Mouse (Mus musculus): Measurements from ENCODE around the gene Ccdc144b. TPM values are rescaled to one million over a fixed set of nuclear protein-coding genes. Genes with fewer than 3 reads are reported as not detected.

Ccdc144b gene
- polyA plus RNA-seq, 1 experiment, result not detected

GRCm38 (mm10) chr3:35964928-35965327, 88.4 kb downstream of the Ccdc144b start:
- no peak for TF ChIP-seq POLR2A (IDR thresholded peaks at IDR 0.05; ENCODE audit: low read depth, low read length)
- no peak for TF ChIP-seq CTCF (IDR thresholded peaks at IDR 0.05; ENCODE audit: borderline replicate concordance, insufficient read depth, low read length)
- no peaks in the 10 kb centered on the region for H3K4me1 ChIP-seq (ENCODE audit: control insufficient read depth, insufficient read depth, low read length)

DNA sequence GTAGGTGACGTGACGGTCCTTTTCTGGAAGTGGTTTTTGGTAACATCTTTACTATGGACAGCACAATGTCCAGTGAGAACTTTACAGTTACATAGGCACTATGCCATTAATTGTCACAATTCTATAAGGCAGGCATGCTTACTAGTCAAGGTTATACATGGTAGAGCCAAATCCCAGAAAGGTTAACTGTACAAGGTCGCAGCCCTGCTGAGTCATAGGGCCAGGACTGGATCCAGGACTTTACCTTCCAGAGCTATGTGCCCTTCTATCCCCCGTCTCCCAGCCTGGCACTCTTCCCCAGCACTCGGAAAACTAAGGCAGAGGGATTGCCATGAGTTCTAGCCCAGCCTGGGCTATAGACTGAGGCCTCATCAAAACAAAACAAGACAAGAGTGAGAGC, 89.4 kb downstream of the Ccdc144b start:
- no peak overlapping the region for H3K4me3 ChIP-seq (ENCODE audit: insufficient read depth, low read length)
- H3K4me1 ChIP-seq (ENCODE audit: control insufficient read depth, insufficient read depth, low read length), result no peaks in the 10 kb centered on the region
- no peak for TF ChIP-seq POLR2A (IDR thresholded peaks at IDR 0.05; ENCODE audit: low read depth, low read length)
- no peak for TF ChIP-seq CTCF (IDR thresholded peaks at IDR 0.05; ENCODE audit: borderline replicate concordance, insufficient read depth, low read length)
- H3K27ac ChIP-seq (ENCODE audit: insufficient read depth, low read length), result no peak overlapping the region

More at GRCm38 (mm10) chr3:35964928-35965327, 88.4 kb downstream of the Ccdc144b start:
- Histone ChIP-seq H3K27ac (ENCODE audit: insufficient read depth, low read length) (no peak overlapping the region), H3K4me3 (ENCODE audit: insufficient read depth, low read length) (no peak overlapping the region)

DNA sequence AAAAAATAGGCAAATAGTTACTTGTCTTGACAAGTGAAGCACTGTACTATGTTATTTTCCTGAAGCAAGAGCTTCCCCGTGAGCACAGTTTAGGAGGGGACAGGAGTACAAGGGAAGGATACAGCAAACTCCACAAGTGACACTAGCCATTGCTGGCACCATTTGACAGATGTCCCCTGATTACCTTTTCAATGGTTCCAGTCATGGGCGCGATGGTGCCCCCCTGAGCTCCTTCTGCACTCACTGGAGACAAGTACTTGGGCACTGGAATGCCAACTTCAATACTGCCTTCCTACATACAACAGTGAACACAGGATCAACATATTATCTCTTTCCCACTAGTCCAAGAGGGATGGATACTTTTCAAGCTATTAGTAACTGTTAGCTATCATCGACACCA, 89.9 kb downstream of the Ccdc144b start:
- Histone ChIP-seq H3K4me1 (ENCODE audit: control insufficient read depth, insufficient read depth, low read length) (no peaks in the 10 kb centered on the region), H3K27ac (ENCODE audit: insufficient read depth, low read length) (no peak overlapping the region), H3K4me3 (ENCODE audit: insufficient read depth, low read length) (no peak overlapping the region)
- TF ChIP-seq POLR2A (IDR thresholded peaks at IDR 0.05; ENCODE audit: low read depth, low read length) (no peak), CTCF (IDR thresholded peaks at IDR 0.05; ENCODE audit: borderline replicate concordance, insufficient read depth, low read length) (no peak)

DNA sequence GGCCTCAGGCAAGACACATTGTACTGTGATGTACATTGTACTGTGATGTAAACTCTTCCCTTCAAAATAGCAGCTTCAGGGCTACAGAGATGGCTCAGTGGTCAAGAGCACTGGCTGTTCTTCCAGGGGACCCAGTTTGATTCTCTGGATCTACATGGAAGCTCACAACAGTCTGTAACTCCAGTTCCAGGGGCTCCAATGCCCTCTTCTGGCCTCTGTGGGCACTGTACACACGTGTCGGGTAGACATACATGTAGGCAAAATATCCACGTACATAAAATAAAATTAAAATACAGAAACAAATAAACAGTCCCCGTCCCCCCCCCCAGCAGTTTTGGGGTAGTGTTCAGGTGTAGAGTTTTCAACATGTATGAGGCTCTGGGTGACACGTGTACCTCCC, 90.4 kb downstream of the Ccdc144b start:
- H3K4me1 ChIP-seq (ENCODE audit: control insufficient read depth, insufficient read depth, low read length), result no peaks in the 10 kb centered on the region
- no peak overlapping the region for H3K4me3 ChIP-seq (ENCODE audit: insufficient read depth, low read length)
- TF ChIP-seq POLR2A (IDR thresholded peaks at IDR 0.05; ENCODE audit: low read depth, low read length) (no peak), CTCF (IDR thresholded peaks at IDR 0.05; ENCODE audit: borderline replicate concordance, insufficient read depth, low read length) (no peak)
- H3K27ac ChIP-seq (ENCODE audit: insufficient read depth, low read length), result no peak overlapping the region

Other genes starting within 250 kb of the Ccdc144b start
- 78.3 and 84.0 TPM in 2 replicates for gene Dcun1d1, start 116.1 kb downstream of the Ccdc144b start, polyA plus RNA-seq (2011; ENCODE audit: insufficient read length, low read depth, missing spikeins)
- 25.7 and 27.6 TPM in 2 replicates for gene Mccc1, start 52.9 kb downstream of the Ccdc144b start, polyA plus RNA-seq (2011; ENCODE audit: insufficient read length, low read depth, missing spikeins)
- 32.9 and 33.2 TPM in 2 replicates for gene Acad9, start 12.4 kb upstream of the Ccdc144b start, polyA plus RNA-seq (2011; ENCODE audit: insufficient read length, low read depth, missing spikeins)
- gene D3Ertd254e, start 97.5 kb upstream of the Ccdc144b start, polyA plus RNA-seq (2011; ENCODE audit: insufficient read length, low read depth, missing spikeins), result 8.1 and 9.5 TPM in 2 replicates
- not detected in 2 replicates for gene Qrfpr, start 168.8 kb upstream of the Ccdc144b start, polyA plus RNA-seq (2011; ENCODE audit: insufficient read length, low read depth, missing spikeins)